Mouse (Mus musculus) embryo, embryonic 10 days (tissue): ENCODE results near the gene Gm2888.
"Not testable (repeated sequence)": the region's sequence is repeated elsewhere in the genome, so short reads cannot be mapped to it uniquely, and the experiment has no call there.

ENCODE experiments used
- DNase-seq: peaks from one replicate; pipeline ENCODE4 v3.0.0-alpha.2; 2015; ENCODE audit warnings: low spot score

Gm2888 gene

DNA sequence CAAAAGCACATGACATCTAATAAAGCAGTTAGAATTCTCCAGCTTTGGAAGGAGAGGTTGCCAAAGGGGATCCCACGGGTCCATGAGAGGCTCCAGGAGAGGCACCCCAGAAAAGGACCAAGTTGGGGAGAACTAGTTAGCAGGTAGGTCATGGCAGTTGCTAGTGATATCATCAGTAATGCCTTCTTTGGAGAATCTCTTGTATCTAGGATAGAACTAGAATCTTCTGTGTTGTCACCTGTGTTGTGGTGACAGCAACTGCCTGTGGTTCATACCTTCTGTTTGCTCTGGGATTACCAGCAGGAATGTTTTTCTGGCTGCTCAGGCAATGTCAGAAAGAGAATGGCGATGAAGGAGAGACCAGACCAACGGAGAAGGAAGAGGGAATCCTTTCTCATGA lies at the start of gene Gm2888:
Gm2888 (plus strand) TSS at position 301 of the 400 bp plus-strand sequence.
- not testable (repeated sequence) for DNase-seq

GRCm38 (mm10) chr14:3048727-3049512 lies 19.1 kb downstream of the Gm2888 start, which contains the start of gene Gm2897:
Gene Gm2897, plus strand, starts transcription at chr14:3049285.
- peak; percentile 59 for DNase-seq

- peak; percentile 4 for DNase-seq
Measured at GRCm38 (mm10) chr14:3049513-3049800, 19.7 kb downstream of the Gm2888 start.

DNA sequence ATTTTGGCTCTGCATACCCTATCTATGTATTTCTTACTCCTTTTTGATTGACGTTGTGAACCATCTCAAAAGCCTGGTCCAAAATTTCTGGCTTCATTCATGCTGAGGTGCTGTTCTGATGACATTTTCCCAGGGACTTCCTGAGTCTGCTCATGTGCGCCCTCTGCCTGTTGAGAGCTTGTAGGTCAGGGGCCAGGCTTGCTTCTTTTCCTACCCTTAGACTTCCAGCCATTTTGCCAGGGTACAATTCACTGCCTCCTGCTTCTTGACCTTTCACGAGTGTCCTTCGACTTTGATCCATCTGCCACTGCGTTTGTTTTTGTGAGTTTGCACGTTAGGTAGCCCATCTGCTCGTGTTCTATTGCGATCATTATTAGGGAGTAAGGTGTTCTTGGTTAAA lies 20.3 kb downstream of the Gm2888 start:
- not testable (repeated sequence) for DNase-seq
